Mouse (Mus musculus): ENCODE measurements around the gene Slco4a1.

Slco4a1 gene

GRCm38 (mm10) chr2:180455723-180456698, at the start of gene Slco4a1:
Gene Slco4a1 (plus strand): TSS chr2:180456245.
- peak; percentile 84 to 91 for DNase-seq (ENCODE audit: low spot score in 2 of 2)

GRCm38 (mm10) chr2:180408410-180408809, 47.6 kb upstream of the Slco4a1 start:
- DNase-seq (ENCODE audit: low spot score in 2 of 2), result no peak

DNA sequence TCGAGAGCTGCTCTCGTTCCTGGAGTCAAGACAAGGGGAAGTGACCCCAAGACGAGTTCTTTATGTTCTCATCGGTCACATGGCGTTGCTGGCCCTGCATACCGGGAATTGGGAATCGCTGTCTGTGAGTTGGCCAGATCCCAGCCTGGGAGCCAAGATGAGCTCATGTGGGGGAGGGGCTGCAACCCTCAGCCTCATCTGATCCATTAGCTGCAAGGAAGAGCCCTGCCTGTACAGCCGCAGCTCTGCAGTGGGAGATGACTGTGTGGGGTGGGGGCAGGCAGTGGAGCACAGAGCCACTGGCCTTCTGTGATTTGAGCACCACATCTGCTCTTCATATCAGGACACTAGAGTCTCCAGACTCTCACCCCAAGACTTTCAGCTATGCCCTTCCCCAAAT, 45.6 kb upstream of the Slco4a1 start:
- no peak for DNase-seq (ENCODE audit: low spot score in 2 of 2)

GRCm38 (mm10) chr2:180411013-180411412, 45.0 kb upstream of the Slco4a1 start:
- no peak for DNase-seq (ENCODE audit: low spot score in 2 of 2)

DNA sequence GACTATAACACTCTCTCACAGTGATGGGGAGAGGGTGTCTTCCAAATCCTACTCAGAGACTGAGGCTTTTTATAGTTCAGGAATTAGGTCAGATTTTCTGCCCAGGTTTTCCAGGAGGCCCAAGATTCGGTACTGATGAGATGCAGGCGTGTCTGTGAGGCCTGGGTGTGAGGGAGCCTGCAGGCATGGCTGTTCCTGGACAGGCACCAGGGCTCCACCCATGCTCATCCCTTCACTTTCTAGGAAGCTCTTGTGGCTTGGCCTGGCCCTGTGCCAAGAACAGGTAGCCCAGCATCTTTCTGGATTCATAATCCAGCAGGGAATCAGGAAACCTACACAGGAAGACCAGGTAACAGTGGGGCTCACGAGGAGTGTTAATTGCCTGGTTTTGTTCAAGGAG, 40.4 kb upstream of the Slco4a1 start:
- no peak for DNase-seq (ENCODE audit: low spot score in 2 of 2)

GRCm38 (mm10) chr2:180417731-180418130, 38.3 kb upstream of the Slco4a1 start:
- DNase-seq (ENCODE audit: low spot score in 2 of 2), result no peak

DNA sequence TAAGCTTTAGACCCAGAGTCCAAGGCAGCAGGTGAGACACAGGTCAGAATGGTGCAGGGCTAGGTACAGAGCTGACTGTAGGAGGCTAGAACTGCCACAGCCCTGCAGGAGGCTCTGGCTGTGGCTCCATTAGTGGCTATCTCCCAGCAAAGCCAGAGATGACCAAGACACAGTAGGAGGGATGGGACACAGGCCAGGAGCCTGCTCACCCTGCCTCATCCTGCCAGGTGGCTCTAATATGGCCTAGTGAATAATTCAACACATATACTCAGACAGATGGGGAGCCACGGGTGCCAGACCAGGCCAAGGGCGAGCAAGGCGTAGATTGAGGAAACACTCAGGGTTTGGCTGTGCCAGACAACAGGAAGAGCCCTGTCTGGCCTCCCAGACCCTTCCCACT, 35.4 kb upstream of the Slco4a1 start:
- DNase-seq (ENCODE audit: low spot score in 2 of 2), result no peak

DNA sequence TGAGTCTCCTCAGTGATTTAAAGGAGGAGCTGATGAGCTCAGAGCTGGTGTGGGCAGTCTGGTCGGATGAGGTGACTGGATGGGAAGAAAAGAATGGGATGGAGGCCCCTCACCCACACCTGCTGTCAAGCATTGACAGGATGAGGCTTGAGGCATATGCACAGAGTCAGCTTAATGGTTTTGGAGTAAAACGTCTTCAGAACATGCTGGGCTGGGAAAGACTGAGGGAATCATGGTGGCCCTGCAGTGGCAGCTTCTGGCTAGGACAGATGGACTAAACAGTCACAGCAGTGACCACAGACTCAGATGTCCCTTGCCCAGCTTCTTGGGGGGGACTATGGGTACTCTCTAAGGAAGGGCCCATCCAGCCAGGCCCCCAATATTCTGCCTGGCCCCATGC, 30.9 kb upstream of the Slco4a1 start:
- DNase-seq (ENCODE audit: low spot score in 2 of 2), result no peak

DNA sequence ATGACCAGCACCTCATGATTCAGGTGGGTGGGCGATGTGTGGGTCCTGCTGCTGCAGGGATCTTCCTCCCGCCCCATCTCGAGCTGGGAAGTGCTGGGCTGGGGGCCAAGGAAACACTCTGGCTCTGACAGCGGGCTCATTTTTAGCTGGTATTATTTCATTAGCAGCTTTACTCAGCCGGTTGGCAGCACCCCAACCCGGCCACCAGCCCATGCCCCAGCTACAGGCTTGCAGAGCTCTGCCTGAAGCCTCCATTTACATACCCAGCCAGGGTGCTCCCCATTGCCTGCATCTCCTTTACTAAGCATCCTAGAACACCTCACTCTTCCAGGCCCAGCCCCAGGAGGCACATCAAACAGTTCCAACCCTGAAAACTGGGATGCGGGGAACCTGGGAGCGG, 29.0 kb upstream of the Slco4a1 start:
- no peak for DNase-seq (ENCODE audit: low spot score in 2 of 2)

DNA sequence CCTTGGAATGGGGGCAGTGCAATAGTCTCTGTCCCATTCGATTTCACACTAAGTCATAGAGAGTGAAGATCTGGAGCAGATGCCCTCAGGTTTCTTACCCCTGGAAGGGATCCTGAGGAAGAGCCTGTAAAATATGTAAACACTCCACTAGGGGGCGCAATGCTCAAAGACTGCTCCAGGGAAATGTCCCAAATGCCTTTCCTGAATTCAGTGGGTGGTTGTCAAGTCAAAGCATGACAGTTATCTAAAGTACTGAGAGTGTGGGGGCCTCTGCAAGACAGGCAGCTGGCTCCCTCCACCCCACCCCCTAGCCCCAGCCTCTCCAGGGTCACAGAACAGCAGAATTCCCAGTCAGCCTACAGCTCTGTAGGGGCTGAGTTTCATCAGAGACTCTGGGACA, 27.7 kb upstream of the Slco4a1 start:
- no peak for DNase-seq (ENCODE audit: low spot score in 2 of 2)

DNA sequence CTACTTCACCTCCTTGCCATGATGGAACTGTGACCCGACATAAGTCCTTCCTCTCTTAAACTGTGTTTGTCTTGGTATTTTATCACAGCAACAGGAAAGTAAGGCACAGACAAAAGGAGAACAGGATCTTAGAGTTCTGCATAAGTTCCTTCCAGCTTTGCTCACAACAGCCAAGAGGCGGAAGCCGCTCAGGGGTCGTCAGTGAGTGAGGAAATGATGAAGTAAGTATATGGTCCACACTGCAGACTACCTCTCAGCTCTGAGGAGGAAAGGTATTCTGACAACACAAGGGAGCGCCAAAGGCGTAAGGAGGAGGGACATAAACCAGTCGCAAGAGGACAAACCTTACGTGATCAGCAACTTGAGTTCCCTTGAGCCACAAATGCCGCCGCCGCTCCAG, 25.4 kb upstream of the Slco4a1 start:
- DNase-seq (ENCODE audit: low spot score in 2 of 2), result no peak

DNA sequence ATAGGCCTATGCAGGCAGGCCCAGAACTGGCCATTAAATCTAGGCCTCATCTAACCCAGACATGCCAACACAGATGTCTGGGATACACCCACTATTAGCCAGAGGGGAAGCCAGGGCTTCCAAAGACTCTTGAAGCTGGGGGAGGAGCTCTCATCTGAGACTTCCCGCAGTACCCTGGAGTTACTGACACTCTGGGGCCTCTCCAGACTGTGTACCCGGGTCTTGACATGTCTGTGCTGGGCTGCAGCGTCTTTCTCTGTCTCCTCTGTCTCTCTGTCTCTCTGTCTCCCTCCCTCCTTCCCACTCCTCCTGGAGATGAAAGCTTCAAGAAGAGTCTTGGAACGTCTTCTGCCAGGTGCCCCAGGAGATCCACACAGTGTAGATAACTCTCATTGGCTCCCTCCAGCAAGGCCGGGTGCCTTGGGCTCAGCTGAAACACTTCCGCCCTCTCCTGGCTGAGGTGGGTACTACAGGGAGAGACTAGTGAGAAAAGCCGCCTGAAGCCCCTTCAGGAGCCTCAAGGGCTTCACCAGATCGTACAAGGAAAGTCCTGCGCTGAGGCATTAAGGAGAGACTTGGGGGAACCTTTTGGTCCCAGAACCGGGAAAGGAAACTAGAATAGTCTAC, 23.9 kb upstream of the Slco4a1 start:
- peak; percentile 79 to 93 for DNase-seq (ENCODE audit: low spot score in 2 of 2)

DNA sequence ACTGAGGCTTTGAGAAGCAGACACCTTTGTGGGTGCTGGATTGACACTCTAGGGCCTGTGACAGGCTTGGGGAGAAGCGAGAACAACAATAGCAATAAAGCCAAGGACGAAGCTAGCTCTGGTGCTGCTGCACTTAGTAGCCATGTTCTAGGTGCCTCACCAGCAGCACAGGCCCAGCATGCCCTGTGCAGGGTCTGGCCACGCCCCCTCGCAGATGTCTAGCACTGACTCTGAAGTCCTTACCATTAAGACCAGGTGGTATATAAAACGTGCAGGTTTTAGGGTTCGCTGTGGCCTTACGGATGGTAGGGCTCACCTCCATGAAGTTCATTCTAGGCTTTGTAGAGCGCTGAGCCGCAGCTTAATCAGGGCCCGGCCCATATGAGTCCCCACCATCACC, 23.3 kb upstream of the Slco4a1 start:
- DNase-seq (ENCODE audit: low spot score in 2 of 2), result no peak

- DNase-seq (ENCODE audit: low spot score in 2 of 2), result no peak
These were observed 22.7 kb upstream of the Slco4a1 start for GRCm38 (mm10) chr2:180433350-180433749.

GRCm38 (mm10) chr2:180435341-180435926, 20.6 kb upstream of the Slco4a1 start:
- DNase-seq (ENCODE audit: low spot score in 2 of 2), result no peak

- DNase-seq (ENCODE audit: low spot score in 2 of 2), result no peak
These were observed 18.7 kb upstream of the Slco4a1 start for GRCm38 (mm10) chr2:180437149-180437864.

GRCm38 (mm10) chr2:180439791-180440190, 16.3 kb upstream of the Slco4a1 start:
- no peak for DNase-seq (ENCODE audit: low spot score in 2 of 2)

DNA sequence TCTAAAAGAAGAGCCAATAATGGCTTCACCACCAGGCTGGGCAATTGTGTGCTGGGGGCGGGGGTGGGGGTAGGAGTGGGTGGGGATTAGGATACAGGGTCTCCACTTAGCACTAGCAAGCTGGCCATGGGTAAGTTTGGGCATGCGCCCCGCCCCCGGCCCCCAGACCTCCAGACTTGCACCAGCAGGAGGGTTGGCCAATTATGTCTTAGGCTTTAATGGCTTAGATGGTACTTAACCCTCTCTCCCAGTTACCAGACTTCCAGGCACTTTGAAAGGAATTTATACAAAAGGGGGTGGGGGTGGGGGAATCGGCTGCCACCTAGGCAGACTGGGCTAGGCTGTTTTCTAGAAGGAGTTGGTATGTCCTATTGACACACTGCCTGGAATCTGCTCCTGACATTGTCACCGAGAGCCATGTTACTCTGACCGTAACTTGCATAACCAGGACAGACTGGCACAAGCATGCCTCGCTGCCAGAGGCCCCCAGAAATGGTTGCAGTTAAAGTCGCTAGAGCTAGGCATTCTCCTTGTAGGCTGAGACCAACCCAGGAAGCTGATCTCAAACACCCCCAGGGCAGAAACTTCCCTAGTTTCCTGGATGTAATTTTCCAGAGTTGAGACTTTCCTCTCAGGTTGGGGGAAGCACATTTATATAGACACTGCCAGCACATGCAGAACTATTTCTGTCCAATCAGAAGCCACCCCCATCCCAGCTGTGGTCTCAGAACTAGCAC, 15.3 kb upstream of the Slco4a1 start:
- no peak for DNase-seq (ENCODE audit: low spot score in 2 of 2)

DNA sequence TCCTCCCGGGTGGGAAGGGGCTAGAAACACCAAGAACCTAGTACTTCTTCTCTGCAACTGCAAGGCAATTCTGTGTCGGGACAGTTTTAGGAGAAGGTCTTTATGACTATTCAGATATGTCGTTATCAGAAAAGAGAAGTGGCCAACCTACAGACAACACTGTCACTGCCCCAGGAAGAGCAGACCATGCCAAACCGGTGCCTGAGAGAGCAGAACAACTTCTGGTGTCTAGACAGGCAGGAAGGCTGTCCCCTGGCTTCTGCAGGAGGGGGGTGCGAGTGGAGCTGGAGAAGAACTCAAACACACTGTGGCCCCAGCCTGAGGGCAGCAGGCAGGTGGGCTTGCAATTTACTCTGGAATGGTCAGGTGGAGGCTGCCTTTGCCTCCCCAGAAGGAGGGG, 14.0 kb upstream of the Slco4a1 start:
- DNase-seq (ENCODE audit: low spot score in 2 of 2), result no peak

DNA sequence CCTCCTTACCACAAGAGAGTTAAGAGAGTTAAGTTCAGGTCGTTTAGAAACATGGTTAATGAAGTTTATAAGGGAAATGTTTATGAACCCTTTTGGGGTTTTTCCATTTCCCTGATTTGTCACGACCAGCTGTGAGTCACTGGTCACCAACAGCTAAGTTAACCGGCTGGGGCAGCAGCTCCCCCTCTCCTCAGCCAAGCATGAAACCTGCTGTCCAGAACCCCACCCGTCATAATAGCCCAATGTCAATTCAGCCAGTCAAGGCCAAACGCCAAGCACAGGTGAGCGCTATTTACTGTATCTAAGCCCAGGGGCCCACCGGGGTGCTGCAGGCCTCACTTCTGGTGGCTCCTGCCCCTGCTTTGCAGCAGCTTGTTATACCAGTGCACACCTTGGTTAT, 12.2 kb upstream of the Slco4a1 start:
- no peak for DNase-seq (ENCODE audit: low spot score in 2 of 2)

Measured in spleen, postnatal 4 days (tissue).